Mouse (Mus musculus) MEL (cell line): ENCODE data around the gene Prkag3. TPM values are rescaled to one million over a fixed set of nuclear protein-coding genes. Genes with fewer than 3 reads are reported as not detected.

Experiments used
- DNase-seq: peaks from one replicate; pipeline ENCODE4 v3.0.0; 2011; ENCODE audit warnings: low read depth, low spot score
- H3K27ac ChIP-seq: 2 replicates; pipeline ENCODE4 v1.5.1; 2012; ENCODE audit warnings: low read depth, mild to moderate bottlenecking, control low read depth, low read length, moderate library complexity; ENCODE audit not compliant: control insufficient read depth
- H3K27me3 ChIP-seq, 2 experiments: fragments of 150-350 bp in 1 of 2; sonication (generic) in 1 of 2; 2 replicates each; pipeline ENCODE4 v1.6.1; 2012; ENCODE audit warnings: low read length in 2 of 2, mild to moderate bottlenecking in 2 of 2, improper control_type of control experiment in 1 of 2, moderate library complexity in 1 of 2; ENCODE audit not compliant: insufficient read depth in 2 of 2, control insufficient read depth in 1 of 2
- H3K36me3 ChIP-seq, 2 experiments: 2 replicates each; pipeline ENCODE4 v1.6.1; 2012 to 2014; ENCODE audit warnings: low read length in 2 of 2, improper control_type of control experiment in 1 of 2, inconsistent platforms in 1 of 2, mild to moderate bottlenecking in 1 of 2; ENCODE audit not compliant: insufficient read depth in 2 of 2, control insufficient read depth in 1 of 2
- H3K4me1 ChIP-seq, 2 experiments: fragments of 150-350 bp in 1 of 2; sonication (generic) in 1 of 2; 2 replicates each; pipeline ENCODE4 v1.6.1; 2012; ENCODE audit warnings: low read length in 2 of 2, improper control_type of control experiment in 1 of 2, mild to moderate bottlenecking in 1 of 2; ENCODE audit not compliant: insufficient read depth in 2 of 2, control insufficient read depth in 1 of 2
- H3K4me3 ChIP-seq, 2 experiments: fragments of 150-350 bp in 1 of 2; sonication (generic) in 1 of 2; 2 replicates each; pipeline ENCODE4 v1.5.1; 2012; ENCODE audit warnings: low read depth in 2 of 2, low read length in 2 of 2, mild to moderate bottlenecking in 2 of 2, moderate library complexity in 2 of 2, control low read depth in 1 of 2, improper control_type of control experiment in 1 of 2; ENCODE audit not compliant: control insufficient read depth in 1 of 2, insufficient read depth in 1 of 2
- H3K79me2 ChIP-seq: 2 replicates; pipeline ENCODE4 v1.6.1; 2012; ENCODE audit warnings: mild to moderate bottlenecking, low read length, moderate library complexity; ENCODE audit not compliant: control insufficient read depth, poor library complexity, insufficient read depth
- H3K9ac ChIP-seq: 2 replicates; pipeline ENCODE4 v1.6.1; 2012; ENCODE audit warnings: low read depth, mild to moderate bottlenecking, control low read depth, low read length, moderate library complexity; ENCODE audit not compliant: control insufficient read depth, poor library complexity, severe bottlenecking
- H3K9me3 ChIP-seq: fragments of 150-350 bp; sonication (generic); replicated peaks from 2 replicates; pipeline ENCODE4 v1.6.1; 2012; ENCODE audit warnings: mild to moderate bottlenecking, low read length, improper control_type of control experiment, moderate library complexity; ENCODE audit not compliant: insufficient read depth
- BHLHE40 ChIP-seq: IDR thresholded peaks from 2 replicates; pipeline ENCODE4 v1.6.1; 2012; ENCODE audit warnings: low read depth, mild to moderate bottlenecking, inconsistent platforms, low read length, improper control_type of control experiment, borderline replicate concordance
- CHD1 ChIP-seq: IDR thresholded peaks from 2 replicates; pipeline ENCODE4 v1.6.1; 2012; ENCODE audit warnings: low read depth, mild to moderate bottlenecking, inconsistent platforms, low read length, improper control_type of control experiment
- CHD2 ChIP-seq: IDR thresholded peaks from 2 replicates; pipeline ENCODE4 v1.6.1; 2011; ENCODE audit warnings: low read length, improper control_type of control experiment
- CTCF ChIP-seq, 3 experiments: IDR thresholded peaks in 2 of 3; conservative IDR thresholded peaks in 1 of 3; 2 replicates each; pipeline ENCODE4 v1.5.1; 2011 to 2012; ENCODE audit warnings: low read length in 3 of 3, low read depth in 2 of 3, mild to moderate bottlenecking in 2 of 3, improper control_type of control experiment in 1 of 3, inconsistent platforms in 1 of 3, mixed read lengths in 1 of 3, moderate library complexity in 1 of 3; ENCODE audit not compliant: control insufficient read depth in 1 of 3, insufficient read depth in 1 of 3, poor library complexity in 1 of 3, severe bottlenecking in 1 of 3
- ELF1 ChIP-seq: IDR thresholded peaks from 2 replicates; pipeline ENCODE4 v1.6.1; 2014; ENCODE audit warnings: low read depth, mild to moderate bottlenecking, inconsistent platforms, low read length, improper control_type of control experiment, moderate library complexity
- EP300 ChIP-seq, 2 experiments: IDR thresholded peaks; 2 replicates each; pipeline ENCODE4 v1.6.1; 2011; ENCODE audit warnings: improper control_type of control experiment in 2 of 2, low read length in 2 of 2, low read depth in 1 of 2, mild to moderate bottlenecking in 1 of 2
- GABPA ChIP-seq: IDR thresholded peaks from 2 replicates; pipeline ENCODE4 v1.6.1; 2012; ENCODE audit warnings: low read depth, mild to moderate bottlenecking, inconsistent platforms, low read length, improper control_type of control experiment, moderate library complexity
- JUND ChIP-seq: IDR thresholded peaks from 2 replicates; pipeline ENCODE4 v1.6.1; 2011; ENCODE audit warnings: low read depth, mild to moderate bottlenecking, improper control_type of control experiment, low read length
- MAZ ChIP-seq: IDR thresholded peaks from 2 replicates; pipeline ENCODE4 v1.6.1; 2012; ENCODE audit warnings: low read depth, mild to moderate bottlenecking, inconsistent platforms, low read length, improper control_type of control experiment
- MEF2A ChIP-seq: IDR thresholded peaks from 2 replicates; pipeline ENCODE4 v1.6.1; 2014; ENCODE audit warnings: low read depth, mild to moderate bottlenecking, inconsistent platforms, low read length, improper control_type of control experiment; ENCODE audit not compliant: poor library complexity, insufficient replicate concordance, severe bottlenecking; ENCODE audit errors: extremely low read depth
- NRF1 ChIP-seq: IDR thresholded peaks from 2 replicates; pipeline ENCODE4 v1.6.1; 2014; ENCODE audit warnings: low read depth, mild to moderate bottlenecking, inconsistent platforms, low read length, improper control_type of control experiment, moderate library complexity; ENCODE audit not compliant: poor library complexity, insufficient read depth, severe bottlenecking
- POLR2AphosphoS2 ChIP-seq: IDR thresholded peaks from 2 replicates; pipeline ENCODE4 v1.6.1; 2011; ENCODE audit warnings: low read length, improper control_type of control experiment
- POLR2AphosphoS5 ChIP-seq: IDR thresholded peaks from 2 replicates; pipeline ENCODE4 v1.6.1; 2012; ENCODE audit warnings: low read depth, borderline replicate concordance, mild to moderate bottlenecking, inconsistent platforms, low read length, moderate library complexity, mixed read lengths
- SIN3A ChIP-seq: IDR thresholded peaks from 2 replicates; pipeline ENCODE4 v1.6.1; 2012; ENCODE audit warnings: low read length, improper control_type of control experiment, inconsistent platforms
- TCF12 ChIP-seq: IDR thresholded peaks from 2 replicates; pipeline ENCODE4 v1.6.1; 2014; ENCODE audit warnings: low read depth, mild to moderate bottlenecking, inconsistent platforms, low read length, improper control_type of control experiment, moderate library complexity
- UBTF ChIP-seq: IDR thresholded peaks from 2 replicates; pipeline ENCODE4 v1.6.1; 2012; ENCODE audit warnings: low read depth, mild to moderate bottlenecking, inconsistent platforms, low read length, improper control_type of control experiment, moderate library complexity, borderline replicate concordance; ENCODE audit not compliant: insufficient read depth
- USF1 ChIP-seq: IDR thresholded peaks from 2 replicates; pipeline ENCODE4 v1.6.1; 2014; ENCODE audit warnings: low read depth, mild to moderate bottlenecking, inconsistent platforms, low read length, improper control_type of control experiment, moderate library complexity
- USF2 ChIP-seq, 2 experiments: IDR thresholded peaks; 2 replicates each; pipeline ENCODE4 v1.6.1; 2011 to 2012; ENCODE audit warnings: improper control_type of control experiment in 2 of 2, low read length in 2 of 2, borderline replicate concordance in 1 of 2, inconsistent platforms in 1 of 2, low read depth in 1 of 2, mild to moderate bottlenecking in 1 of 2; ENCODE audit not compliant: insufficient read depth in 1 of 2
- ZC3H11A ChIP-seq: IDR thresholded peaks from 2 replicates; pipeline ENCODE4 v1.6.1; 2012; ENCODE audit warnings: low read depth, mild to moderate bottlenecking, inconsistent platforms, low read length, improper control_type of control experiment
- polyA plus RNA-seq, 2 experiments: library from polyadenylated mRNA; stranded (reverse) in 1 of 2; unstranded in 1 of 2; fragments of >175 nt in 1 of 2; fragments of >200 nt in 1 of 2; gene quantifications; 2 replicates each; pipeline versions ENCODE4 v1.2.1 to v1.2.4; 2012; ENCODE audit warnings: low replicate concordance in 2 of 2, low read depth in 1 of 2; ENCODE audit not compliant: insufficient read length in 2 of 2, insufficient read depth in 1 of 2, missing spikeins in 1 of 2
- total RNA-seq: library from RNA; depleted of rRNA; stranded (reverse); fragments of 300-350 nt; gene quantifications from 2 replicates; pipeline ENCODE4 v1.2.3, GENCODE M21; 2012

Gene Prkag3
- total and polyA plus RNA-seq, 3 experiments = 0.03 TPM; not detected in 2

GRCm38 (mm10) chr1:74775816-74776215 lies 26.8 kb upstream of the Prkag3 start:
- Histone ChIP-seq H3K9me3 (no peaks in the 10 kb centered on the region), H3K4me1 (peaks cover 0 to 3% of the 10 kb centered on the region in 2 experiments; a peak in 1 of 4 replicates), H3K36me3 (no peaks in the 10 kb centered on the region), H3K4me3 (no peak overlapping the region), H3K9ac (no peak overlapping the region), H3K27ac (no peak overlapping the region), H3K27me3 (peaks cover 3 to 4% of the 10 kb centered on the region in 2 experiments; a peak in 3 of 4 replicates), H3K79me2 (no peaks in the 10 kb centered on the region)
- TF ChIP-seq CTCF (IDR thresholded peaks at IDR 0.05 in 2 of 3, conservative IDR thresholded peaks at IDR 0.05 in 1 of 3; ENCODE audit: control insufficient read depth in 1 of 3, insufficient read depth in 1 of 3, low read depth in 2 of 3, low read length in 3 of 3, poor library complexity in 1 of 3, severe bottlenecking in 1 of 3) = peak in 2 of 3 experiments; percentile 42 to 57; a peak in 5 of 6 replicates
- no peak for TF ChIP-seq ELF1
- no peak for TF ChIP-seq POLR2AphosphoS5
- TF ChIP-seq SIN3A = no peak
- DNase-seq = no peak

GRCm38 (mm10) chr1:74774062-74774461 lies 25.0 kb upstream of the Prkag3 start:
- Histone ChIP-seq H3K9me3 (no peaks in the 10 kb centered on the region), H3K4me1 (peaks cover 0 to 3% of the 10 kb centered on the region in 2 experiments; a peak in 1 of 4 replicates), H3K4me3 (no peak overlapping the region), H3K27me3 (peaks cover 0 to 3% of the 10 kb centered on the region in 2 experiments; a peak in 1 of 4 replicates)
- no peak for DNase-seq
- TF ChIP-seq ZC3H11A = no peak
- no peak for TF ChIP-seq CHD2
- no peak for TF ChIP-seq USF1
- TF ChIP-seq POLR2AphosphoS2 = no peak
- no peak for TF ChIP-seq MEF2A
- TF ChIP-seq JUND = no peak
- no peak for TF ChIP-seq MAZ
- TF ChIP-seq GABPA = no peak
- TF ChIP-seq TCF12 = no peak
- no peak for TF ChIP-seq BHLHE40
- no peak for TF ChIP-seq UBTF
- no peak for TF ChIP-seq CHD1
- no peak for TF ChIP-seq NRF1
- TF ChIP-seq USF2 (IDR thresholded peaks at IDR 0.05; ENCODE audit: borderline replicate concordance in 1 of 2, insufficient read depth in 1 of 2, low read depth in 1 of 2, low read length in 2 of 2) = no peak
- no peak for TF ChIP-seq EP300 (IDR thresholded peaks at IDR 0.05; ENCODE audit: low read depth in 1 of 2, low read length in 2 of 2)
- TF ChIP-seq, all 39 proteins: peak for 0
- no peaks in the 10 kb centered on the region for H3K36me3 ChIP-seq
- no peak overlapping the region for H3K9ac ChIP-seq
- H3K27ac ChIP-seq = no peak overlapping the region
- no peaks in the 10 kb centered on the region for H3K79me2 ChIP-seq
